Mouse (Mus musculus): ENCODE results near the gene Scrn3.

DNA sequence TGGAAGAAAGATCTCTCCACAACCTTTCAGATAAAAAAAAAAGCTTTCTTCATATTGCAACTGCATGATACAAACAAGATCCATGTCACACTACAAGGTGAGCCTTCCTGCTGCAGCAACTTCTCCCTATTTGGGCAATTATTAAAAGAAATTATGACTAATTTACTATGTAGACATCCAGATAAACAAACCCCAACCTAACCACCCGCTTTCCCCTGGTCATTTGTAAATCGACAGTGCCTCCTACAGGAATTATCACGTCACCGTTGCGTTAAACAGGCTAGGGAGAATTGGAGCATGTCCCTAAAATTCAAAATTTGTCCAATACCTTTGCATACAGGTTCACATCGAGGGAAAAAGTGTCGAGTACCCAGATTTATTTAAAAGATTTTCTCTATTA lies 30.7 kb upstream of the Scrn3 start:
- TF ChIP-seq POLR2A (IDR thresholded peaks at IDR 0.05; ENCODE audit: borderline replicate concordance, insufficient read depth, low read length) (no peak), CTCF (IDR thresholded peaks at IDR 0.05; ENCODE audit: borderline replicate concordance, insufficient read depth, low read depth, low read length) (peak; percentile 28; the same call in 1 of the 2 replicates)

Data from cerebellum, adult 2 months (tissue).